Mouse (Mus musculus) G1E (cell line): ENCODE data around the gene Mef2a.

ENCODE experiments used
- CTCF ChIP-seq: IDR thresholded peaks from 2 replicates; pipeline ENCODE4 v1.5.1; 2012; ENCODE audit warnings: low read depth, low read length, inconsistent platforms, mixed read lengths
- GATA2 ChIP-seq: IDR thresholded peaks from 2 replicates; pipeline ENCODE4 v1.6.1; 2012; ENCODE audit warnings: low read depth, low read length, inconsistent platforms, borderline replicate concordance

- TF ChIP-seq CTCF = no peak
- TF ChIP-seq GATA2 = no peak
Measured at GRCm38 (mm10) chr7:67342067-67342625, 30.5 kb downstream of the Mef2a start.
